8 mouse cellular contexts compared by ENCODE assay signal in genomic region chr1:25504313-25504712, GRCm38 (mm10).
DNase-seq lines count a peak whose midpoint lies in the region.

No protein-coding gene starts in this region.

- peak; percentile 40 to 64 for DNase-seq in cerebellum, postnatal 10 days
- DNase-seq in cerebellum, adult 8-10 months = no peak
- peak; percentile 40 to 49 for DNase-seq in frontal cortex, postnatal 10 days (ENCODE audit: low spot score in 2 of 2)
- peak; percentile 23 to 44 for DNase-seq in left cerebral cortex, adult 18-20 months (ENCODE audit: low spot score in 2 of 2)
- DNase-seq in retina, embryonic 14.5 days (ENCODE audit: low spot score) = peak; percentile 35
- no peak for DNase-seq in adrenal gland, adult 2 months
- no peak for DNase-seq in B cell, adult 2 months
- no peak for DNase-seq in adrenal gland, adult 18-20 months (ENCODE audit: low spot score in 2 of 2)

Comparison
In these comparisons a context has a peak if more than half of its experiments do, and no peak if none do; other contexts are left out.
1. DNase-seq: peak in cerebellum, postnatal 10 days (2 of 2), frontal cortex, postnatal 10 days (2 of 2), left cerebral cortex, adult 18-20 months (2 of 2) and retina, embryonic 14.5 days (single experiment); none in cerebellum, adult 8-10 months (single experiment), adrenal gland, adult 2 months (single experiment), B cell, adult 2 months (0 of 2) and adrenal gland, adult 18-20 months (0 of 2).